Mouse (Mus musculus): ENCODE data around the gene Minos1.

DNA sequence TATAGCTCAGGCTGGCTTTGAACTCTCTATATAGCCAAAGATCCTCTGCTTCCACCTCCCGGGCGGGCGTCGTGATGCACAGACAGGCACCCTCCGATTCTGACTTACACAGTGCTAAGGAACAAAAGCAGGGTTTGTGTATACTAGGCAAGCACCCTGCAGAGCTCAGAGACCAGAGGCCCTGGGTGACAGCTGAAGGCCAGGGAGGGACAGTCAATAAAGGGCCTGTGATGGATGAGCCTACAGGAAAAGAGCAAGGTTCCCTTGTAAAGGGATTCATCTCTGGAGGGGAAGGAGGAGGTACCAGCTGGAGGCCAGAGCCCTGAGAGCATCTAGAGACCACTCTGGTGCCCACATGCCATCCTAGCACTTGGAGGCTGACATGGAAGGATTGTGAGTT, 77.5 kb downstream of the Minos1 start:
- TF ChIP-seq CTCF (IDR thresholded peaks at IDR 0.05; ENCODE audit: low read depth, low read length) = no peak
- no peak for TF ChIP-seq POLR2A (IDR thresholded peaks at IDR 0.05; ENCODE audit: extremely low read depth, insufficient read depth, low read length)

Measured in liver, adult 2 months (tissue).